Mouse (Mus musculus): ENCODE data around the gene St5. TPM values are rescaled to one million over a fixed set of nuclear protein-coding genes. Genes with fewer than 3 reads are reported as not detected.

Gene St5
- polyA plus RNA-seq, 1 experiment: 46.2 TPM

GRCm38 (mm10) chr7:109576321-109577314 is 126.8 kb downstream of the St5 start:
- no peaks in the 10 kb centered on the region for H3K4me1 ChIP-seq (ENCODE audit: control insufficient read depth, insufficient read depth, low read length)
- no peak overlapping the region for H3K27ac ChIP-seq (ENCODE audit: control insufficient read depth, insufficient read depth, low read depth, low read length, poor library complexity)
- 83% methylated on average over 11 of the region's 11 CpGs for WGBS
- no peak for TF ChIP-seq CTCF (IDR thresholded peaks at IDR 0.05; ENCODE audit: control insufficient read depth, insufficient read depth, low read length)
- no peak for TF ChIP-seq POLR2A (IDR thresholded peaks at IDR 0.05; ENCODE audit: borderline replicate concordance, control insufficient read depth, low read depth, low read length)
- no peak overlapping the region for H3K4me3 ChIP-seq (replicated peaks; ENCODE audit: control insufficient read depth, low read depth, low read length)

GRCm38 (mm10) chr7:109574166-109574565 is 129.2 kb downstream of the St5 start:
- TF ChIP-seq POLR2A (IDR thresholded peaks at IDR 0.05; ENCODE audit: borderline replicate concordance, control insufficient read depth, low read depth, low read length) (no peak), CTCF (IDR thresholded peaks at IDR 0.05; ENCODE audit: control insufficient read depth, insufficient read depth, low read length) (no peak)
- no peak overlapping the region for H3K4me3 ChIP-seq (replicated peaks; ENCODE audit: control insufficient read depth, low read depth, low read length)
- WGBS: 89% methylated on average over 7 of the region's 7 CpGs
- no peak overlapping the region for H3K27ac ChIP-seq (ENCODE audit: control insufficient read depth, insufficient read depth, low read depth, low read length, poor library complexity)
- H3K4me1 ChIP-seq (ENCODE audit: control insufficient read depth, insufficient read depth, low read length): no peaks in the 10 kb centered on the region

GRCm38 (mm10) chr7:109568391-109568892 is 135.0 kb downstream of the St5 start:
- TF ChIP-seq POLR2A (IDR thresholded peaks at IDR 0.05; ENCODE audit: borderline replicate concordance, control insufficient read depth, low read depth, low read length): no peak
- TF ChIP-seq CTCF (IDR thresholded peaks at IDR 0.05; ENCODE audit: control insufficient read depth, insufficient read depth, low read length): no peak
- no peak overlapping the region for H3K4me3 ChIP-seq (replicated peaks; ENCODE audit: control insufficient read depth, low read depth, low read length)
- no peak overlapping the region for H3K27ac ChIP-seq (ENCODE audit: control insufficient read depth, insufficient read depth, low read depth, low read length, poor library complexity)
- WGBS: 83% methylated on average over 4 of the region's 4 CpGs
- no peaks in the 10 kb centered on the region for H3K4me1 ChIP-seq (ENCODE audit: control insufficient read depth, insufficient read depth, low read length)

DNA sequence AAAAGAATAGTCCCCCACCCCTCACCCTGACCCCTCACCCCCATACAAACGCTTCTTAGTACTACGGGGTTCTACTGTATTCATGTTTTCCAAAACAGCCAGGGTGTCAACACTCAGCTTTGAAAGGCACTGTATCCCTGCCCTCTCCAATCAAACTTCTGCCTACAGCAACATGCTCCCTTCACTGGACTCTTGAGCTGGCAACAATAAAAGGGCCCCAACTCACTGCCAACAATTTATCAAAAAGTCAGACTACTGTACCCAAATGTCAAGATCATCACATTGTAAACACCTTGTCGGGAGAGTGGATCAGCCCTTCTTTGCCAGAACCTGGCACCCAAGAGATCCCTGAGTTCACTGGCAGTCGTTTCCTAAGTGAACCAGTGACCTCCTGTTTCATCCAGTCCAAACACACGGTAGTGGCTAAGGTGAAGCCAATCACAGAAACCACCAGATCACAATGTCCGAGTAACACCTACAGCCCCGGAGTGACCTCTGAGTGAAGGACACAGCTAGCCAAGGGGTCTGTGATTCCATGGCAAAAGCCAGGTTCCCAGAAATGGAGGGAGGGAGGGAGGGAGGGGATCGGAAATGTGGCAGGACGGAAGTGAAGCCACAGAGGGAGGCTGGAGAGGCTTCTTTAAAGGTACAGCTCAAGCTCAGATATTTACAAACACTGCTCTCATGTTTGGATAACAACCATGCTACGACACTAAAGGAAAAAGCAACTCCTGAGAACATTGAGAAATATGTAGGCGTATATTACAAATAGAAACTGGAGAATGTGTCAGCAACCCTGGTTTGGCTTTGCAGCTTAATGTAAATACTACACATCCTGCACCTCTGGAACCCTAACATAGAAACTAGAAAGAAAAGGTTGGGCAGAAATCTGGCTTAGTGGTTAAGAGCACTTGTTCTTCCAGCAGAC is 136.3 kb downstream of the St5 start:
- TF ChIP-seq POLR2A (IDR thresholded peaks at IDR 0.05; ENCODE audit: borderline replicate concordance, control insufficient read depth, low read depth, low read length) (no peak), CTCF (IDR thresholded peaks at IDR 0.05; ENCODE audit: control insufficient read depth, insufficient read depth, low read length) (no peak)
- WGBS: 82% methylated on average over 11 of the region's 11 CpGs
- no peaks in the 10 kb centered on the region; the same call in 1 of the 2 replicates for H3K4me1 ChIP-seq (ENCODE audit: control insufficient read depth, insufficient read depth, low read length)

DNA sequence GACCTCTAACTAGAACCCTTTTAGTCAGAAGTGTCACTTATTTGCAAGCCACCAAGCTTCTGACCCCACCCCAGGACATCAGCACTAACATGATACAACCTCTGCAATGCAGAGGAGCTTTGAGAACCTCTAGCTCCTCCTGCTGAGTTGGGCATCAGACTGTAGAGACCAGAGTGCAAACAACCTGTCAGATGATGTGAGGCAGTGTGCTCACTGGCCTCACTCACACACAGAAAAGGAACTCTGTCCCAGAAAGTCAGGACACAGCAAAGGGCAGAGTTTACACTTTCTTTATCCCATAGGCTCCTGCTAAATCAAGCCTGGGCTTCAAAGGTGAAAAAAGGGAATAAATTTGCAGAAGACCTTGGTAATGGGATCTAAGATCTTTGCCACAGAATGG is 137.1 kb downstream of the St5 start:
- H3K27ac ChIP-seq (ENCODE audit: control insufficient read depth, insufficient read depth, low read depth, low read length, poor library complexity): no peak overlapping the region
- H3K4me3 ChIP-seq (replicated peaks; ENCODE audit: control insufficient read depth, low read depth, low read length): no peak overlapping the region
- no peaks in the 10 kb centered on the region; the same call in 1 of the 2 replicates for H3K4me1 ChIP-seq (ENCODE audit: control insufficient read depth, insufficient read depth, low read length)
- TF ChIP-seq CTCF (IDR thresholded peaks at IDR 0.05; ENCODE audit: control insufficient read depth, insufficient read depth, low read length): no peak
- no peak for TF ChIP-seq POLR2A (IDR thresholded peaks at IDR 0.05; ENCODE audit: borderline replicate concordance, control insufficient read depth, low read depth, low read length)

More for the DNA sequence above, 136.3 kb downstream of the St5 start:
- no peak overlapping the region for H3K27ac ChIP-seq (ENCODE audit: control insufficient read depth, insufficient read depth, low read depth, low read length, poor library complexity)
- no peak overlapping the region for H3K4me3 ChIP-seq (replicated peaks; ENCODE audit: control insufficient read depth, low read depth, low read length)

DNA sequence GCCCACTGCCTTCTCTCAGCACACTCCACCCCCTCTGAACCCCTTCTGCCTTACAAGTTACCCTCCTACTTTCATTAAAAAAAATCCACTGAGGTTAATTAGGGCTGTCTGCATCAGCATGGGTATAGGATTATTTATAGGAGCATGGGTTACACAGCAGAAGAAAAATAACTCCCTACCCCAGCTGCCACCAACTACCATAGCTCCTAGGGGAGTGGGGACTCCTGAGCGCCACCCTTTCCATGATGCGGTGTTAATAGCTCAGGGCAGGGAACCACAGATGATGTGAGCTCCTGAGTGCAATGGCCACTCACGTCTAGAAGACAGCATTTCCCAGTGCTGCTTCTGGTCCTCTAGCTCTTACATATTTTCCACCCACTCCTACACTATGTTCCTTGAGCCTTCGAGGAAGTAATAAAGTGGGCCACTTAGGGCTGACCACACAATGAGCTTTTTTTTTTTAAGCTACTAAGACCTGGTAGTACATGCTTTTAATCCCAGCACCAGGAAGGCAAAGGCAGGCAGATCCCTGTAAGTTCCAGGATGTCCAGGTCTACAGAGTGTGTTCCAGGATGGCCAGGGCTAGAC is 139.5 kb downstream of the St5 start:
- Histone ChIP-seq H3K27ac (ENCODE audit: control insufficient read depth, insufficient read depth, low read depth, low read length, poor library complexity) (no peak overlapping the region), H3K4me3 (replicated peaks; ENCODE audit: control insufficient read depth, low read depth, low read length) (no peak overlapping the region), H3K4me1 (ENCODE audit: control insufficient read depth, insufficient read depth, low read length) (no peaks in the 10 kb centered on the region; the same call in 1 of the 2 replicates)
- WGBS: 79% methylated on average over 4 of the region's 4 CpGs
- no peak for TF ChIP-seq POLR2A (IDR thresholded peaks at IDR 0.05; ENCODE audit: borderline replicate concordance, control insufficient read depth, low read depth, low read length)
- no peak for TF ChIP-seq CTCF (IDR thresholded peaks at IDR 0.05; ENCODE audit: control insufficient read depth, insufficient read depth, low read length)

DNA sequence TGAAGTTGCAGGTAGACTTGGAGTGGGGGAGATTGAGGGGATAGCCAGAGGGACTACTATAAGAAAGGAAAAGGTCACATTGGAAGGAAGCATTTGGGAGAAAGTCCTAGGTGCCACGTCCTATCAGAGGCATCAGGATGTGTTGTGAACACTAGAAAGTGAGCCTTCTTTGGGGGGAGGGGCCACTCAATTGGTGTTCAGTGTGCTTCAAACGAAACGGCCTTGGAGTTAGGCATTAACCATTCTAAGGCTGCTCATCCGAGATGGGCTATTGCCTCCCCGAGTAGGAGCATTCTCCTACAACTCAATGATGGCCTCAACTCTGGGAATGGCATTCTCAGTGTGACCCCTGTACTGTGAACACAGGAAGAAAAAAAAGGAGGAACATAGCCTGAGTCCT is 140.7 kb downstream of the St5 start:
- Histone ChIP-seq H3K4me3 (replicated peaks; ENCODE audit: control insufficient read depth, low read depth, low read length) (no peak overlapping the region), H3K27ac (ENCODE audit: control insufficient read depth, insufficient read depth, low read depth, low read length, poor library complexity) (no peak overlapping the region), H3K4me1 (ENCODE audit: control insufficient read depth, insufficient read depth, low read length) (no peaks in the 10 kb centered on the region; the same call in 1 of the 2 replicates)
- TF ChIP-seq POLR2A (IDR thresholded peaks at IDR 0.05; ENCODE audit: borderline replicate concordance, control insufficient read depth, low read depth, low read length) (no peak), CTCF (IDR thresholded peaks at IDR 0.05; ENCODE audit: control insufficient read depth, insufficient read depth, low read length) (no peak)
- WGBS: 69% methylated on average over 5 of the region's 5 CpGs

All from bone marrow, adult 2 months (tissue).